Mouse (Mus musculus): ENCODE results near the gene Cblb. TPM values are rescaled to one million over a fixed set of nuclear protein-coding genes. Genes with fewer than 3 reads are reported as not detected.

Gene Cblb
- polyA plus RNA-seq, 1 experiment from 2014 or later, result 18.6 TPM

GRCm38 (mm10) chr16:52100466-52100865 lies 69.4 kb downstream of the Cblb start:
- Histone ChIP-seq H3K9ac (replicated peaks; ENCODE audit: low read depth, low read length) (no peak overlapping the region), H3K4me1 (ENCODE audit: control insufficient read depth, insufficient read depth, low read length) (no peaks in the 10 kb centered on the region), H3K4me2 (replicated peaks; ENCODE audit: low read depth, low read length) (no peak overlapping the region), H3K9me3 (ENCODE audit: control insufficient read depth, low read depth, low read length) (no peaks in the 10 kb centered on the region), H3K36me3 (ENCODE audit: control insufficient read depth, insufficient read depth, low read length) (no peaks in the 10 kb centered on the region; the same call in 1 of the 2 replicates), H3K27ac (ENCODE audit: low read length) (no peak overlapping the region), H3K4me3 (ENCODE audit: low read depth, low read length) (no peak overlapping the region), H3K27me3 (ENCODE audit: control insufficient read depth, insufficient read depth, low read length) (no peaks in the 10 kb centered on the region)
- 83% methylated on average over 6 of the region's 6 CpGs for WGBS
- ATAC-seq (ENCODE audit: insufficient number of reproducible peaks, insufficient read depth, low FRiP score, low read depth), result no peak

DNA sequence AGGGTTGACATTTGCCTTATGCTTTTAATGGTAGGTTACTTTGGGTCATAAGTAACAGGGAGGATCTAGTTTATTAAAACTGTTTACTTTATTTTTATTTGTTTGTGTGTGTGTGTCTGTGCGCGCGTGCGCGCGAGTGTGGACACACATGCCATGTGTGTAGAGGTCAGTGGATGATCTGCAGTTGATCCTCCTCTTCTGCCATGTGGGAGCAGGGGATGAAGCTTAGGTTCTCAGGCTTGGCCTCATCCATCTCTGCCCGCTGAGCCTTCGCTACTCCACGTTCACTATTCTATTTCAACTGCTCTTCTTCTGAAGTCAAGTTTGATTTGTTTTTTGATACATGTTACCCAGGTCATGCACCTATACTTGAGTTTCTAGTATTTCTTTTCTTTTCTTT lies 73.6 kb downstream of the Cblb start:
- Histone ChIP-seq H3K4me2 (replicated peaks; ENCODE audit: low read depth, low read length) (no peak overlapping the region), H3K4me3 (ENCODE audit: low read depth, low read length) (no peak overlapping the region), H3K4me1 (ENCODE audit: control insufficient read depth, insufficient read depth, low read length) (no peaks in the 10 kb centered on the region), H3K27me3 (ENCODE audit: control insufficient read depth, insufficient read depth, low read length) (no peaks in the 10 kb centered on the region), H3K9me3 (ENCODE audit: control insufficient read depth, low read depth, low read length) (no peaks in the 10 kb centered on the region), H3K36me3 (ENCODE audit: control insufficient read depth, insufficient read depth, low read length) (no peaks in the 10 kb centered on the region; the same call in 1 of the 2 replicates), H3K9ac (replicated peaks; ENCODE audit: low read depth, low read length) (no peak overlapping the region), H3K27ac (ENCODE audit: low read length) (no peak overlapping the region)
- no peak for ATAC-seq (ENCODE audit: insufficient number of reproducible peaks, insufficient read depth, low FRiP score, low read depth)
- WGBS, result 90% methylated on average over 9 of the region's 9 CpGs

DNA sequence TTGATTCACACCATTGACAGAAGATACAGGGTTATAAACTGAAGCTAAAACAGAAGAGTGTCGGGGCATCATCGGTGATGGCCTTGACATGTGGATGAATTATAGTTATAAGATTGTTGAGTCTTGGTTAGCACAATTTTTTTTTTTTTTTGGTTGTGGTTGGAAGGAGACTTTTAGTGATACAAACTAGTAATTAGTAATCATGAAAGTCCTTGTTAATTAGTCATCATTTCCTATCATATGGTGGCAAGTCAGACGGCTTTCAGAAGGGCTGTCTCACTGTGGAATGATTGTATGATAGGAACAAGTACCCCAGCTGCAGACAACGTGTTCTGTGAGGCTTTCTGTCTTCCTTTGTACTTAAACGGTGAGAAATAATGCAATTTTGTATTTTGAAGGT lies 76.8 kb downstream of the Cblb start:
- ATAC-seq (ENCODE audit: insufficient number of reproducible peaks, insufficient read depth, low FRiP score, low read depth), result no peak
- no peak overlapping the region for H3K27ac ChIP-seq (ENCODE audit: low read length)
- H3K4me1 ChIP-seq (ENCODE audit: control insufficient read depth, insufficient read depth, low read length), result no peaks in the 10 kb centered on the region
- H3K36me3 ChIP-seq (ENCODE audit: control insufficient read depth, insufficient read depth, low read length), result peaks cover 3% of the 10 kb centered on the region
- 78% methylated on average over 5 of the region's 5 CpGs for WGBS
- H3K4me2 ChIP-seq (replicated peaks; ENCODE audit: low read depth, low read length), result no peak overlapping the region
- H3K9ac ChIP-seq (replicated peaks; ENCODE audit: low read depth, low read length), result no peak overlapping the region
- H3K27me3 ChIP-seq (ENCODE audit: control insufficient read depth, insufficient read depth, low read length), result no peaks in the 10 kb centered on the region
- H3K9me3 ChIP-seq (ENCODE audit: control insufficient read depth, low read depth, low read length), result no peaks in the 10 kb centered on the region
- H3K4me3 ChIP-seq (ENCODE audit: low read depth, low read length), result no peak overlapping the region

GRCm38 (mm10) chr16:52114473-52114872 lies 83.4 kb downstream of the Cblb start:
- 55% methylated on average over 4 of the region's 4 CpGs for WGBS
- ATAC-seq (ENCODE audit: insufficient number of reproducible peaks, insufficient read depth, low FRiP score, low read depth), result no peak
- H3K4me2 ChIP-seq (replicated peaks; ENCODE audit: low read depth, low read length), result no peak overlapping the region

DNA sequence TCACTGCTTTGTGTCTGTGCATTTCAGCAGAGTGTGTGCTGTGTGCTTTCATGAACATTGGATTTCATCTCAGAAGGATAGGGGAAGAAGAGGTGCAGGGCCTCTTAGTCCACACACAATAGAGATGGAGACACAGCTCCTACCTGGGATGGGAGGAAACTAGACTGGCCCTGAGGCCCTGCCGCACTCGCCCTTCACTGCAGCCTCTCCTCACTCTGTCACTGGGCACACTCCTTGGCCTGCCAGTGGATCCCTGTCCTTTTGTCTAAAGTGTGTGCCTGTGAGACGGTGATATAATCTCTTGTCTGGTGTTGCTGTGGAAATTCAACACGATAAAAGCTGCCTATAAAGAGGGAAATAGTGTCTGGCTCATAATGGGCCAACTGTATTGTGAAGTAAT lies 88.0 kb downstream of the Cblb start:
- no peaks in the 10 kb centered on the region for H3K27me3 ChIP-seq (ENCODE audit: control insufficient read depth, insufficient read depth, low read length)
- no peak overlapping the region for H3K4me2 ChIP-seq (replicated peaks; ENCODE audit: low read depth, low read length)
- no peaks in the 10 kb centered on the region; the same call in 1 of the 2 replicates for H3K36me3 ChIP-seq (ENCODE audit: control insufficient read depth, insufficient read depth, low read length)
- no peak overlapping the region for H3K27ac ChIP-seq (ENCODE audit: low read length)
- ATAC-seq (ENCODE audit: insufficient number of reproducible peaks, insufficient read depth, low FRiP score, low read depth), result no peak
- no peak overlapping the region for H3K9ac ChIP-seq (replicated peaks; ENCODE audit: low read depth, low read length)
- H3K9me3 ChIP-seq (ENCODE audit: control insufficient read depth, low read depth, low read length), result no peaks in the 10 kb centered on the region
- H3K4me3 ChIP-seq (ENCODE audit: low read depth, low read length), result no peak overlapping the region
- WGBS, result 79% methylated on average over 4 of the region's 4 CpGs
- no peaks in the 10 kb centered on the region for H3K4me1 ChIP-seq (ENCODE audit: control insufficient read depth, insufficient read depth, low read length)

More at GRCm38 (mm10) chr16:52114473-52114872, 83.4 kb downstream of the Cblb start:
- Histone ChIP-seq H3K9me3 (ENCODE audit: control insufficient read depth, low read depth, low read length) (no peaks in the 10 kb centered on the region), H3K4me3 (ENCODE audit: low read depth, low read length) (no peak overlapping the region), H3K27me3 (ENCODE audit: control insufficient read depth, insufficient read depth, low read length) (no peaks in the 10 kb centered on the region), H3K4me1 (ENCODE audit: control insufficient read depth, insufficient read depth, low read length) (no peaks in the 10 kb centered on the region), H3K27ac (ENCODE audit: low read length) (no peak overlapping the region), H3K36me3 (ENCODE audit: control insufficient read depth, insufficient read depth, low read length) (peaks cover 5% of the 10 kb centered on the region), H3K9ac (replicated peaks; ENCODE audit: low read depth, low read length) (no peak overlapping the region)

- H3K4me2 ChIP-seq (replicated peaks; ENCODE audit: low read depth, low read length), result no peak overlapping the region
- no peak overlapping the region for H3K27ac ChIP-seq (ENCODE audit: low read length)
- no peaks in the 10 kb centered on the region for H3K9me3 ChIP-seq (ENCODE audit: control insufficient read depth, low read depth, low read length)
- H3K4me3 ChIP-seq (ENCODE audit: low read depth, low read length), result no peak overlapping the region
- ATAC-seq (ENCODE audit: insufficient number of reproducible peaks, insufficient read depth, low FRiP score, low read depth), result no peak
- H3K36me3 ChIP-seq (ENCODE audit: control insufficient read depth, insufficient read depth, low read length), result no peaks in the 10 kb centered on the region; the same call in 1 of the 2 replicates
- no peak overlapping the region for H3K9ac ChIP-seq (replicated peaks; ENCODE audit: low read depth, low read length)
- no peaks in the 10 kb centered on the region for H3K27me3 ChIP-seq (ENCODE audit: control insufficient read depth, insufficient read depth, low read length)
- H3K4me1 ChIP-seq (ENCODE audit: control insufficient read depth, insufficient read depth, low read length), result no peaks in the 10 kb centered on the region
Measured at GRCm38 (mm10) chr16:52124974-52125373, 93.9 kb downstream of the Cblb start.

- 85% methylated on average over 4 of the region's 4 CpGs for WGBS
Measured at GRCm38 (mm10) chr16:52125896-52126295, 94.9 kb downstream of the Cblb start.

DNA sequence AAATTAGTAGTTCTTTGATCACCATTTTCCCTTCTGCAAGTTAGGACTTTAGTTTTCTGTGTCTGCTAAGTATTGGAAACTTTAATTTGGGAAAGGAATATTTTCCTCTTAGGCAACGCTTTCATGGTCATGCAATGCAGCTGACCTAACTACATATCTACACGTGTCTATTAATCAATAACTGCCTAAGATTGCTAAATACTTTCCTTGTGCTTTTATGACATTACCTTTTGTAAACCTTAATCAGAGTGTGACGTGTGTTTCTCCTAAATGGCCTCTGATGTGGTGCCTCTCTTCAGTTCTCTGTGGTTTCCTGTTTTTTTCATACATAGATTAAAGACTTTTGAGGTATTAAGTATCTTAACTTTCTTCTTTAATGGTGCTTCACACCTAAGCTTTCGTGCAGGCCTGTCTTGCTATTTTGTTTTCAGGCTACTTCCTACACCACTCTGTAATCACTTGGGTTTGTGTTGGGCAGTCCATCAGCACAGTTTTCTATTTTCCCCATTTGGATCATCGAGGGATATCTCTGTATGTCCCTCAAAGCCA lies 98.4 kb downstream of the Cblb start:
- ATAC-seq (ENCODE audit: insufficient number of reproducible peaks, insufficient read depth, low FRiP score, low read depth), result no peak
- Histone ChIP-seq H3K36me3 (ENCODE audit: control insufficient read depth, insufficient read depth, low read length) (no peaks in the 10 kb centered on the region), H3K4me1 (ENCODE audit: control insufficient read depth, insufficient read depth, low read length) (no peaks in the 10 kb centered on the region), H3K9me3 (ENCODE audit: control insufficient read depth, low read depth, low read length) (no peaks in the 10 kb centered on the region), H3K4me2 (replicated peaks; ENCODE audit: low read depth, low read length) (no peak overlapping the region), H3K27ac (ENCODE audit: low read length) (no peak overlapping the region), H3K4me3 (ENCODE audit: low read depth, low read length) (no peak overlapping the region), H3K27me3 (ENCODE audit: control insufficient read depth, insufficient read depth, low read length) (no peaks in the 10 kb centered on the region), H3K9ac (replicated peaks; ENCODE audit: low read depth, low read length) (no peak overlapping the region)
- 76% methylated on average over 5 of the region's 5 CpGs for WGBS

More at GRCm38 (mm10) chr16:52125896-52126295, 94.9 kb downstream of the Cblb start:
- no peak overlapping the region for H3K9ac ChIP-seq (replicated peaks; ENCODE audit: low read depth, low read length)
- no peak overlapping the region for H3K4me3 ChIP-seq (ENCODE audit: low read depth, low read length)
- no peaks in the 10 kb centered on the region for H3K4me1 ChIP-seq (ENCODE audit: control insufficient read depth, insufficient read depth, low read length)
- no peak for ATAC-seq (ENCODE audit: insufficient number of reproducible peaks, insufficient read depth, low FRiP score, low read depth)
- H3K36me3 ChIP-seq (ENCODE audit: control insufficient read depth, insufficient read depth, low read length), result no peaks in the 10 kb centered on the region; the same call in 1 of the 2 replicates
- H3K27me3 ChIP-seq (ENCODE audit: control insufficient read depth, insufficient read depth, low read length), result no peaks in the 10 kb centered on the region
- H3K4me2 ChIP-seq (replicated peaks; ENCODE audit: low read depth, low read length), result no peak overlapping the region
- no peaks in the 10 kb centered on the region for H3K9me3 ChIP-seq (ENCODE audit: control insufficient read depth, low read depth, low read length)
- H3K27ac ChIP-seq (ENCODE audit: low read length), result no peak overlapping the region
